Mouse (Mus musculus): ENCODE results near the gene Col11a1.

The Col11a1 gene

GRCm38 (mm10) chr3:114029971-114030635 is at the start of gene Col11a1:
TSS of gene Col11a1 (plus strand) at chr3:114030540.
- DNase-seq (ENCODE audit: low read depth, low spot score) = peak; percentile 84

- no peak for DNase-seq (ENCODE audit: low read depth, low spot score)
Observed at GRCm38 (mm10) chr3:113990936-113991335, 39.4 kb upstream of the Col11a1 start.

GRCm38 (mm10) chr3:114030886-114031285 is 546 bp downstream of the Col11a1 start:
- DNase-seq (ENCODE audit: low read depth, low spot score) = no peak

DNA sequence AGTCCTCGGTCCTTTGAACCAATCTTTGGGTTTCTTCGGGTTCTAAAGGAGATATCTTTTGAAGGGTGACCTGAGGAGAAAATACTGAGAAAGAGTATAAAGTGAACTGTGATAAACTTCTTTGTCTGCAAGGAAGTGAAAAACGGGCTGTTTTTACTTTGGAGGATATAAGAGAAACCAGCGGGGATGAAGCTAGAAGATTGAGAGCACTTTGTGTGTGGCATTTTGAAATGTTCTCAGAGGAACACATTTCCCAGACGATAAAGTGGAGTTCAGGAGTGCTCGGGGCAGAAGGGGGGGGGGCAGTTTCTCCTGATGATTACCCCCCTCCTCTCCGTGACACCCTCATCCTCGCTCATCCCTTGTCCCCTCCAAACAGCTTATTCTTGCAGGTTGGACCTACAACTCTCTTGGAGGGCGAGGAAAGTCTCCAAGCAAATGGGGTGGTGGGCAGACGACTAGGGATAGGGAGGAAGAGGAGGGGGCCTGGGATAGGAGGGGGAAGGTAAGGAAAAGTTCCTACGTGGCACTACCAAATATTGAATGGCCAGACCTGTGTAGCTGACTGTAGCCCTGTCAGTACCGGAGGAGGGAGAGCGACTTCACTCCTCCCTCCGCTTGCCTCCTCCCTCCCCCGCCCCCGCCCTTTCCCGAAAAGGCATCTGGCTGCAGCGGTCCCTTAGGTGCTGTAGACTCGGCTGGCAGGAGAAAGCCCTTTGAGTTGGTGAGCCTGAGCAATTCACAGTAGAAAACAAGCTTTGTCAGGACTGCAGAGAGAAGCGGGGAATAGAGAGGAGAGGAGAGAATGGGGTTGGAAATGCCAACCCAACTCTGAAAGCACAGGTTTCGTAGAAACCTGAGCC is 1.2 kb downstream of the Col11a1 start:
- DNase-seq (ENCODE audit: low read depth, low spot score) = no peak

DNA sequence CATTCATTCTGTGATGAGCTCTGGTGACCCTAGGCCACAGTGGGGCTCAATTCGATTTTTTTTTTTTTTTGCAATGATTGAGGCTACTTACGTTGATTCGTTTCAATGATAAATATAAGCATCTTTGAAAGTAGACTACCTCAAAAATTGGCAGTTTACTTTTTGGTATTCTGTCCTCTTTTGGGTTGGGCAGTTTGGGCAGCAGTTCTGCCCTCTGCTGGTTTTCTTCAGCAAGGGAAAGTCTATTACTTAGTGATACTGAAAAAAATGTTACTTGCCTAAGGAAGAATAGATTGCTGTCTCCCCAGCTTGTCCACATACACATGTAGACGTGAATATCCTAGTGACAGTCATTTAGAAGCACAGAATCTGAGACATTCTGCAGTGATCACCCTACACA is 2.0 kb downstream of the Col11a1 start:
- DNase-seq (ENCODE audit: low read depth, low spot score) = no peak

- no peak for DNase-seq (ENCODE audit: low read depth, low spot score)
Observed at GRCm38 (mm10) chr3:114052406-114052805, 22.1 kb downstream of the Col11a1 start.

- no peak for DNase-seq (ENCODE audit: low read depth, low spot score)
Observed at GRCm38 (mm10) chr3:114053501-114053900, 23.2 kb downstream of the Col11a1 start.

DNA sequence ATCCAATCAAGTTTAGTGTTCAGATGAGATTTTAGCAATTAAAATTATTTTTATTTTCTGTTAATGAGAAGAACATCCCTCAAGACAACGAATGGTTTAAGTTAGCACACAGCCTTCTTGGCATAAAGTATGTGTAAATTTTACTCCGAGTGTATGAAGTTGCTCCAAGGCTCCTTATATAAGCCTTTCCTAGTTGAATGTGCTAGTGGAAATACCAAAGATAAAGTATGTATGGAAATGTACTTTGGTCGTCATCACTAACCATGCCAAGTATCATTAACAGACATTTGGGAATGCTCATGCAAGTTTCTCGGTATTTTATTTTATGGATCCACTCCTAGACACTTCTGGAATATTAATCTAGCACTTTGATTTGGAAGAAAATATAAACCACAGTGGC is 34.8 kb downstream of the Col11a1 start:
- no peak for DNase-seq (ENCODE audit: low read depth, low spot score)

DNA sequence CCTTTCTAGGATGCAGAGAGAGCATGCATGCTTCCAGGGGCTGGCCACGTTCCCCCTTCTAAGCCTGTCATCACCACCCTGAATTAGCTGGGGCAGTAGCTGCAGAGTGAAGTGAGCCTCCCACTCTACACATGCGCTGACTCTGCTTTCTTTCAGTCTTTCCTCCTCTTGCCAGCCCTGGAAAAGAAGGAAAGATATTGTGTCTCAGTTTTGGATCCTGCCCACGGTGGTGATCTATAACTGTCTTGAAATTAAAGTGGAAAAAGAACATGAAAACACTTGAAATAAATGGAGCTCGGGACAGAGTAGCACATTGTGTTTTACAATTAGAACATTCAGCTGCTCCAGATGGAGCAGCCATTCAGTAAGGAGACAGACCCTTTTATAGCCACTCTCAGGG is 35.2 kb downstream of the Col11a1 start:
- DNase-seq (ENCODE audit: low read depth, low spot score) = no peak

GRCm38 (mm10) chr3:114099335-114099734 is 69.0 kb downstream of the Col11a1 start:
- no peak for DNase-seq (ENCODE audit: low read depth, low spot score)

DNA sequence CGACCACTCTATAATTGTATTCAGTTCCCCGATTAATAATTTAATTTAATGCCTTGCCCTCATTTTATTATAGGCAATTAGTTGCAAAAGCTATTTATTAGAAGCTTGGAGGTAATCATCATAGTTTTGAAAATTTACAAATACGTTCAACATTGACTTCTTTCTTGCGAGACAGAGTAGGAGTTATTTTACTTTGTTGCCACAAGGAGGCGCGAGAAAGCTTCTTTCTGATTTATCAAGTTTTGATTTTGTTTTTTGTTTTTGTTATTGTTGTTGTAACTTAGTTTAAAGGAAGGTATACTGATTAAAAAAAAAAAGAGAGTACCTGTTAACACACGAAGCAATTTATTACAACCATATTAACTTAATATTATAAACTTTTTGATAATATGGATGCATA is 76.8 kb downstream of the Col11a1 start:
- DNase-seq (ENCODE audit: low read depth, low spot score) = no peak

- DNase-seq (ENCODE audit: low read depth, low spot score) = peak; percentile 24
Observed at GRCm38 (mm10) chr3:114147140-114147539, 116.8 kb downstream of the Col11a1 start.

DNA sequence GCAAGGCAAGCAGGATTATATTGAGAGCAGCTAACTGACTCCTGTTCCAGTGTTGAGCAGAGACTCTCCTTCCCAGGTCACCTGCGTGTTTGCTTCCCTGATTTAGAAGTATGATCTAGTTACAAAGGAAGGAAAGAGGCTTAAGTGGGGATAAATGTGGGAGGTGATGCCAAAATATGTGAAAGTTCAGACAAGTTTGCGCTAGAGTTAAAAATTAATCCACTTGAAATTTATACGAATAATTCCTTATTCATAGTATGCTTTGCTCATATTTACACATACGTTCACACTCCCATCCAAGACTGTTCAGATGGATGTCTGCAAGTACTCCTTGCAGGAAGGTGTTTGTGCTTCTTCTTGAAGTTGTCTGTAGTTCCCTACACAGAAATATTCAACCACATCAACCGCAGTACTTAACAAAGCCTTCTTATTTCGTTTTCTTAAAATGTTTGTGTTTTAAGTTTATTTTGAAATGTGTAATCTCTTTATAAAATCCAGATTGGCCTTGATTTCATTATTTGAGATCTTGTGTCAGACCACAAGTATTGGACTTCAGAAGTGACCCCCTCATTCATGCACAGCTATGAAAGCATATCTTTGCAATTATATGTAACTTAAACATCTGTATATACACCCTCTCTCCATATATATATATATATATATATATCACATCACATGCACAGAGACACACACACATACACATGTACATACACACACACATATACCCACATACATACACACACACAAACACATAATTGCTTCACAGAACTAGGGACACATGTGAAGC is 167.8 kb downstream of the Col11a1 start:
- no peak for DNase-seq (ENCODE audit: low read depth, low spot score)

DNA sequence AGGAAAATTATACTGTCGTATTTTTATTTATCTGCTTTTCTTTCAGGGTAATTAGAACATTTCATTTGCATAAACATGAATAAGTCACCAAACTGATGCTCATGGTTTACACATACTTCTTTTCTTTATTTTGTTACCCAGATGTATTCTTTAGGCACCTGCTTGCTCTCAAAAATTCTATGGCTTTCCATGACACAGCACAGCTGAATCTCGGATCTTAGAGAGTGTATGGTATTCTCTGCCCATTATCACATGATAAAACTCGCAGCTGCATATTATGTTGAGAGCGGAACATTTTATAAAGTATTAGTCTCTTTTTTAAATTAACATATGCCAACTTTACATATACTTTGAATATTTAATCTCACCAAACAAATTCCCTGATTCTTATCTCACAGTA is 181.9 kb downstream of the Col11a1 start:
- no peak for DNase-seq (ENCODE audit: low read depth, low spot score)

GRCm38 (mm10) chr3:114216105-114216504 is 185.8 kb downstream of the Col11a1 start:
- no peak for DNase-seq (ENCODE audit: low read depth, low spot score)

- no peak for DNase-seq (ENCODE audit: low read depth, low spot score)
Observed at GRCm38 (mm10) chr3:114229501-114229900, 199.2 kb downstream of the Col11a1 start.
